Mouse (Mus musculus) 416B (cell line): ENCODE results near the gene Brms1.
"Not testable (repeated sequence)": the region's sequence is repeated elsewhere in the genome, so short reads cannot be mapped to it uniquely, and the experiment has no call there.

Source experiments
- DNase-seq: peaks from one replicate; pipeline ENCODE4 v3.0.0; 2011; ENCODE audit warnings: low read depth

Brms1 gene

GRCm38 (mm10) chr19:5065104-5065503 is 23.9 kb downstream of the Brms1 start:
- DNase-seq = no peak

- DNase-seq = no peak
Observed at GRCm38 (mm10) chr19:5067040-5067799, 26.1 kb downstream of the Brms1 start.

- DNase-seq = no peak
Observed at GRCm38 (mm10) chr19:5067867-5068569, 26.9 kb downstream of the Brms1 start, which contains the start of gene Cd248. Gene Cd248, plus strand, starts transcription at chr19:5068078.

GRCm38 (mm10) chr19:5068570-5069234 is 27.5 kb downstream of the Brms1 start:
- DNase-seq = no peak

- DNase-seq = no peak
Observed at GRCm38 (mm10) chr19:5069486-5069885, 28.3 kb downstream of the Brms1 start.

- no peak for DNase-seq
Observed at GRCm38 (mm10) chr19:5069978-5070377, 28.8 kb downstream of the Brms1 start.

GRCm38 (mm10) chr19:5071077-5071476 is 29.9 kb downstream of the Brms1 start:
- DNase-seq = no peak

- peak; percentile 86 for DNase-seq
Observed at GRCm38 (mm10) chr19:5071545-5072369, 30.6 kb downstream of the Brms1 start.

- DNase-seq = peak; percentile 63
Observed at GRCm38 (mm10) chr19:5072389-5073019, 31.4 kb downstream of the Brms1 start.

- DNase-seq = peak; percentile 73
Observed at GRCm38 (mm10) chr19:5073028-5073427, 31.9 kb downstream of the Brms1 start.

- no peak for DNase-seq
Observed at GRCm38 (mm10) chr19:5073518-5073917, 32.4 kb downstream of the Brms1 start.

- DNase-seq = peak; percentile 35
Observed at GRCm38 (mm10) chr19:5079279-5079678, 38.1 kb downstream of the Brms1 start.

GRCm38 (mm10) chr19:5082005-5082404 is 40.9 kb downstream of the Brms1 start:
- DNase-seq = no peak

- DNase-seq = no peak
Observed at GRCm38 (mm10) chr19:5082596-5082995, 41.4 kb downstream of the Brms1 start.

GRCm38 (mm10) chr19:5083961-5084833 is 43.0 kb downstream of the Brms1 start:
- no peak for DNase-seq

- DNase-seq = no peak
Observed at GRCm38 (mm10) chr19:5084834-5085144, 43.6 kb downstream of the Brms1 start.

- no peak for DNase-seq
Observed at GRCm38 (mm10) chr19:5085145-5085863, 44.1 kb downstream of the Brms1 start, which contains the start of gene Tmem151a. Gene Tmem151a, minus strand, starts transcription at chr19:5085531.

- not testable (repeated sequence) for DNase-seq
Observed at GRCm38 (mm10) chr19:5086533-5086932, 45.4 kb downstream of the Brms1 start.

- peak; percentile 100 for DNase-seq
Observed at GRCm38 (mm10) chr19:5087884-5088728, 47.0 kb downstream of the Brms1 start, which contains the start of gene Yif1a. Gene Yif1a, plus strand, starts transcription at chr19:5088538.
